Mouse (Mus musculus) embryonic facial prominence, embryonic 14.5 days (tissue): ENCODE data around the gene Dlgap4. TPM values are rescaled to one million over a fixed set of nuclear protein-coding genes. Genes with fewer than 3 reads are reported as not detected.

Source experiments
- ATAC-seq: fragments of 200-750 bp; cut with Nextera tagmentation; 2 replicates; pipeline ENCODE4 v1.8.0; 2017; ENCODE audit warnings: low read depth, moderate number of reproducible peaks, moderate TSS enrichment
- DNase-seq: peaks from one replicate; pipeline ENCODE4 v3.0.0-alpha.2; 2015; ENCODE audit warnings: low spot score
- H3K27ac ChIP-seq: fragments of 300-500 bp; sonication (generic); replicated peaks from 2 replicates; pipeline ENCODE4 v1.5.1; 2014; ENCODE audit warnings: low read depth, mild to moderate bottlenecking, low read length, moderate library complexity
- H3K27me3 ChIP-seq: fragments of 300-500 bp; sonication (generic); replicated peaks from 2 replicates; pipeline ENCODE4 v1.6.1; 2014; ENCODE audit warnings: low read length; ENCODE audit not compliant: control insufficient read depth, insufficient read depth
- H3K36me3 ChIP-seq: fragments of 300-500 bp; sonication (generic); 2 replicates; pipeline ENCODE4 v1.6.1; 2014; ENCODE audit warnings: low read length, mixed read lengths; ENCODE audit not compliant: control insufficient read depth, insufficient read depth
- H3K4me1 ChIP-seq: fragments of 300-500 bp; sonication (generic); 2 replicates; pipeline ENCODE4 v1.6.1; 2014; ENCODE audit warnings: antibody characterized with exemption, low read length; ENCODE audit not compliant: control insufficient read depth, insufficient read depth
- H3K4me2 ChIP-seq: fragments of 300-500 bp; sonication (generic); 2 replicates; pipeline ENCODE4 v1.6.1; 2014; ENCODE audit warnings: low read depth, mild to moderate bottlenecking, low read length, moderate library complexity, mixed read lengths
- H3K4me3 ChIP-seq: fragments of 300-500 bp; sonication (generic); 2 replicates; pipeline ENCODE4 v1.5.1; 2014; ENCODE audit warnings: low read depth, mild to moderate bottlenecking, low read length
- H3K9ac ChIP-seq: fragments of 300-500 bp; sonication (generic); 2 replicates; pipeline ENCODE4 v1.6.1; 2014; ENCODE audit warnings: low read depth, mild to moderate bottlenecking, low read length, moderate library complexity, mixed read lengths
- H3K9me3 ChIP-seq: fragments of 300-500 bp; sonication (generic); 2 replicates; pipeline ENCODE4 v1.6.1; 2016; ENCODE audit warnings: low read length; ENCODE audit not compliant: control insufficient read depth
- WGBS: fragments of 180-500 bp; shearing (Covaris S2); extraction: QIAGEN DNeasy Blood & Tissue Kit; methylation state at CpG from one replicate; pipeline ENCODE4 v1.1.7; 2014; 5-methylcytosine and 5-hydroxymethylcytosine counted together
- polyA plus RNA-seq: library from polyadenylated mRNA; unstranded; fragments of >200 nt; fragmentation: Nextera tagmentation; extraction: Ambion mirVana; gene quantifications from 2 replicates; pipeline ENCODE4 v1.2.1, GENCODE M21; 2014

Gene Dlgap4
- polyA plus RNA-seq, 1 experiment from 2014 or later, result 74.0 TPM

DNA sequence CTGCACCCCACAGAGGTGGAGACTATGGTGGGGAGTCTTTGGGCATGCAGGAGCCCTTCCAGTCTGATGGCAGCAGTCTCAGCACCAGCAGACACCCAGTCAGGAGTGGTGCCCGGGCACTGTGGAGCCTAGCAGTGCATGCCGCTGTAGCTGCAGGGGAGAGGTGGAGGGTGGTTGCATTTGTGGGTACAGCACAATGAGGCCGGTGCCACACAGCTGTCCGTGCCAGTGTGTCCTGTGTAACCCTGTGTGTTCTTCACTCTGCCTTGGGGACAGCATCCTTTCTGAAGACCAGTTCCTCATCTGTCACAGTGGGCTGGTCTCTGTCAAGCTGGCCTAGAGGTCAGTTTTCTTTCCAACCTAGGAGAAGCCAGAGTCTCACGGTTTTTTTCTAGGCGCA is 8.7 kb downstream of the Dlgap4 start:
- no peak for ATAC-seq

DNA sequence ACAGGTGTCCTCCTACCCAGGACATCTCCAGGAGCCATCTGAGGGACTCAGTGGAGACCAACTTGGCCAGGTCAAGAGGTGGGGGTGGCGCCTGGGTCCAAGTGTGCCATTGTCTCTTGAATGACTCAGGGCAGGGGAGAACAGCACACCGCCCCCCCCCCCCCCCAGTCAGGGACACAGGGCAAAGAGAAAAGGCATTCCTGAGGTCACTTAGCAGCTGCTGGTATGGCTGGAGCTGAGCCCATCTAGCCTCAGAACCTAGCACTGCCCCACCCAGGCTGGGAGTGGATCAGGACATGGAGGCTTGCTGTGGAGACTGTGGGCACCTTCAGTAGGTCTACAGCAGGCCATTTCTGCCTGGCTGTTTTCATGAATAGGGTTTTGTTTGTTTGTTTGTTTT is 9.7 kb downstream of the Dlgap4 start:
- WGBS, result 83% methylated on average over 2 of the region's 2 CpGs
- no peak for ATAC-seq

More for the DNA sequence above, 8.7 kb downstream of the Dlgap4 start:
- Histone ChIP-seq H3K36me3 (no peaks in the 10 kb centered on the region), H3K4me2 (no peak overlapping the region), H3K4me1 (0 out of 2 replicates have a peak, but pooled peaks cover 3% of the 10 kb centered on the region), H3K27ac (no peak overlapping the region), H3K9me3 (no peaks in the 10 kb centered on the region), H3K4me3 (no peak overlapping the region), H3K27me3 (peaks cover 15% of the 10 kb centered on the region), H3K9ac (no peak overlapping the region)
- WGBS, result 89% methylated on average over 6 of the region's 6 CpGs
- DNase-seq, result no peak

DNA sequence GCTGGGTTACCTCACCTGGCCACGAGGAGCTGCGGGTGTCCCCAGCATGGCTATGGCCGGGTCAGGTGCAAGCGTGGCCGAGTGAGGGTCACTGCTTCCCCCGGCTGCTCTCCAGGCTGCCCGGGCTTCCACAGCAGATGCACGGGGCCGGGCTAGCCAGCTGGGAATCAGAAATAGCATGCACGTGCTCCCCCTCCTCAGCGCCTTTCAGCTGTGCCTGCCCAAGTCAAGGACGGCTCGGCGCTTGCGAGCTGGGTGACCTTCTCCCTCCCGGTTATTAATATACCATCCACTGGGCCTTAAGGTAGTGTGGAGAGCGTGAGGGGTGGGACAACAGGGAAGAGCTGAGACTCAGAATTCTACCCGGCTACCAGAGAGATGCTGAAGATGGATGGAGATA is 11.8 kb downstream of the Dlgap4 start:
- ATAC-seq, result peak; percentile 65; the same call in 1 of the 2 replicates

More for the DNA sequence above, 9.7 kb downstream of the Dlgap4 start:
- Histone ChIP-seq H3K9me3 (no peaks in the 10 kb centered on the region), H3K36me3 (no peaks in the 10 kb centered on the region), H3K27me3 (peaks cover 6% of the 10 kb centered on the region; the same call in 1 of the 2 replicates), H3K4me3 (no peak overlapping the region), H3K9ac (no peak overlapping the region), H3K27ac (no peak overlapping the region), H3K4me1 (no peaks in the 10 kb centered on the region), H3K4me2 (no peak overlapping the region)
- DNase-seq, result no peak

DNA sequence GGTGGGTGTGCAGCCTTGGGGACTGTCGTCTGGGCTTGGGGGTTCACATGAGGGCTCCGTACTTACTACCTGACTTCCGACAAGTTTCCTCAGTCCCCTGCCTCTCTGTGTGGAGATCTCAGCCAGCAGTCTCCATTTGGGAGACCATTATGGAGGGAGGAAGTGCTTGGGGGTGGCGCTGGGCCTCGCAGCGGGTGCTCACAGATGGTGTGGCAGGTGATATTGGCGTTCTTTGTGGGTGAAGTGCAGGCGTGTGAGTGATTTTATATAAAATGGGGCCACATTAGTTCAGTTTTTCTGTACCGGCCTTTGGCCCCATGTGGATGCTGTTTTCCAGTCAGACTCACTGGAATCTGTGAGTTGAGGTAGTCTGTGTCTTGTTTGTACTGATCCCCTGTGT is 12.6 kb downstream of the Dlgap4 start:
- H3K9ac ChIP-seq, result no peak overlapping the region
- no peaks in the 10 kb centered on the region for H3K4me1 ChIP-seq
- H3K27me3 ChIP-seq, result no peaks in the 10 kb centered on the region
- WGBS, result 81% methylated on average over 9 of the region's 9 CpGs
- ATAC-seq (no peak), DNase-seq (no peak)
- no peak overlapping the region for H3K27ac ChIP-seq
- H3K36me3 ChIP-seq, result no peaks in the 10 kb centered on the region
- no peak overlapping the region for H3K4me3 ChIP-seq
- no peak overlapping the region for H3K4me2 ChIP-seq
- H3K9me3 ChIP-seq, result no peaks in the 10 kb centered on the region

More for the DNA sequence above, 11.8 kb downstream of the Dlgap4 start:
- H3K36me3 ChIP-seq, result no peaks in the 10 kb centered on the region
- WGBS, result 73% methylated on average over 16 of the region's 18 CpGs
- H3K9ac ChIP-seq, result no peak overlapping the region
- H3K4me2 ChIP-seq, result no peak overlapping the region
- H3K27ac ChIP-seq, result no peak overlapping the region
- no peaks in the 10 kb centered on the region for H3K9me3 ChIP-seq
- DNase-seq, result peak; percentile 13
- no peaks in the 10 kb centered on the region for H3K4me1 ChIP-seq
- H3K4me3 ChIP-seq, result no peak overlapping the region
- H3K27me3 ChIP-seq, result no peaks in the 10 kb centered on the region

DNA sequence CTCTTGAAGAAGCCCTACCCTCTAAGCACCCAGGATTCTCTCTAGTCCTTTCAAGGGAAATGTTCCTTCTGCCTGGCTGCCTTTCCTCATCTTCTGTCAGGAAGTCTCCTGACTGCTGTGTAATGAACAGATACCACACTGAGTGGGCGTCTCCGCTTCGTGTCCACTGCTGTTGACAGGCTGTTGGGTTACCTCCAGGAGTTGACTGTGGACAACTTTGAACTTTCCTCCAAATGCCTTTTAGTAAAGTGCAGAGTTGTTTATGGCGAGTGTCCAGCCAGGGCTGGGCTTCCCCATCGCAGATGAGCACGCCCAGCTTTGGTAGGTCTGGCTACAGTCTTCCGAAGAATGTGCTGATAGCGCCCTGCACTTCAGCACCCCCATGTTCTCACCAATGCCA is 13.0 kb downstream of the Dlgap4 start:
- Histone ChIP-seq H3K4me1 (no peaks in the 10 kb centered on the region), H3K27ac (no peak overlapping the region), H3K36me3 (no peaks in the 10 kb centered on the region), H3K4me2 (no peak overlapping the region), H3K4me3 (no peak overlapping the region), H3K27me3 (no peaks in the 10 kb centered on the region), H3K9me3 (no peaks in the 10 kb centered on the region), H3K9ac (no peak overlapping the region)
- WGBS, result 89% methylated on average over 8 of the region's 8 CpGs
- DNase-seq (peak; percentile 3), ATAC-seq (no peak)

DNA sequence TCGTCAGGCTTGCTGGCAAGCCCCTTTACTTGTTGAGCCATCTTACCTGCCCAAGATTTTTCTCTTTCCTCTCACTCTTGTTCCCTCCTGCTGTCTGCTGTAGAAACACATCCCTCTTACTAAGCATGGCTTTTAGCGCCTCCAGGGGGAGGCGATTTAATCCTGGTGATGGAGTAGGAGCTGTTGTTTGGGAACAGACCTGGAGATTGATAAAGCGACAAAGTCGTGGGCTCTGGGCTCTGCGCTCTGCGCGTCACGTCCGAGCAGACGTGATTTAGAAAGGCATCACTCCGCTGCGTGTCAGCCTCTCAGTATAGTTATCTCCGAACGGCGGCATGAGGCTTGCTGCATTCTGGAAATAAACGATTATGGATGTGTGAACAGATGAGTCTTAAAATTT is 14.4 kb downstream of the Dlgap4 start:
- Histone ChIP-seq H3K4me1 (no peaks in the 10 kb centered on the region), H3K27ac (no peak overlapping the region), H3K36me3 (no peaks in the 10 kb centered on the region), H3K27me3 (no peaks in the 10 kb centered on the region), H3K4me2 (no peak overlapping the region), H3K9ac (no peak overlapping the region), H3K9me3 (no peaks in the 10 kb centered on the region), H3K4me3 (no peak overlapping the region)
- DNase-seq (no peak), ATAC-seq (no peak)
- WGBS, result 77% methylated on average over 17 of the region's 17 CpGs

DNA sequence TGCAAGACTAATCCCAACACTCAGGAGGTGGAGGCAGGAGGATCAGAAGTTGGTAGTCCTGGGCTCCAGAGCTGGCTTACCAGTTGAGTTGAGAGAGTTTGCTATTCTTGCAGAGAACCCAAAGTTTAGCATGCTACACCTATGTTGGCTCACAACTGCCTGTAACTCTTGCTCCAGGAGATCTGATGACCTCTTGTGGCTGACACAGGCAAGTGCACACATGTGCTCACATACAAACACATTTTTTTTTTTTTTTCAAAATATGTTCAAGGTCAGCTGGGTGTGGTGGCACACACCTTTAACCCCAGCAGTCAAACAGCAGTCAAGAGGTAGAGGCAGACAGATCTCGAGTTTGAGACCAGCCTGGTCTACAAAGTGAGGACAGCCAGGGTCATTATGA is 16.8 kb downstream of the Dlgap4 start:
- WGBS, result 68% methylated on average over 1 of the region's 1 CpGs
- Histone ChIP-seq H3K9ac (no peak overlapping the region), H3K36me3 (no peaks in the 10 kb centered on the region), H3K27me3 (no peaks in the 10 kb centered on the region), H3K4me3 (no peak overlapping the region), H3K4me2 (no peak overlapping the region), H3K27ac (no peak overlapping the region), H3K4me1 (no peaks in the 10 kb centered on the region), H3K9me3 (no peaks in the 10 kb centered on the region)
- ATAC-seq, result no peak
- no peak for DNase-seq

DNA sequence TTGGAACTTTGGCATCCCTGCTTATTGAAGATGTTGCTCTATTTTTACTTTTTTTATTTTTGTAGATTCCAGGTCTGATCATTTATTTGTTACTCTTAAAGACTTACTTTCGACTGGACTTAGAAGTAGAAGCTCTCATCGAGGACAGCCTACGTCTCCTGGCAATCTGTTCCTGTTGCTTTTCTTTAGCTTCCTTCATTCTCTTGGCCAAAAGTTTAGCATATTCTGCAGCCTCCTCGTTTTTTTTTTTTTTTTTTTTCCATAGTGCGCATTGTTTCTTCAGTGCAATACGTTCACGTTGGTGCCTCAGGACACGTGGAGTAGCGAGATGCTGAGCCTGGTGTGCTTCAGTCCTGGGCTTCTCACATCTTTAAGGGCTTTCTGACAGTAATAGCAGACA is 19.2 kb downstream of the Dlgap4 start:
- H3K4me2 ChIP-seq, result no peak overlapping the region
- H3K36me3 ChIP-seq, result no peaks in the 10 kb centered on the region
- DNase-seq (no peak), ATAC-seq (no peak)
- no peak overlapping the region for H3K9ac ChIP-seq
- H3K4me1 ChIP-seq, result no peaks in the 10 kb centered on the region
- no peaks in the 10 kb centered on the region for H3K27me3 ChIP-seq
- no peaks in the 10 kb centered on the region for H3K9me3 ChIP-seq
- 86% methylated on average over 9 of the region's 9 CpGs for WGBS
- H3K27ac ChIP-seq, result no peak overlapping the region
- no peak overlapping the region for H3K4me3 ChIP-seq

DNA sequence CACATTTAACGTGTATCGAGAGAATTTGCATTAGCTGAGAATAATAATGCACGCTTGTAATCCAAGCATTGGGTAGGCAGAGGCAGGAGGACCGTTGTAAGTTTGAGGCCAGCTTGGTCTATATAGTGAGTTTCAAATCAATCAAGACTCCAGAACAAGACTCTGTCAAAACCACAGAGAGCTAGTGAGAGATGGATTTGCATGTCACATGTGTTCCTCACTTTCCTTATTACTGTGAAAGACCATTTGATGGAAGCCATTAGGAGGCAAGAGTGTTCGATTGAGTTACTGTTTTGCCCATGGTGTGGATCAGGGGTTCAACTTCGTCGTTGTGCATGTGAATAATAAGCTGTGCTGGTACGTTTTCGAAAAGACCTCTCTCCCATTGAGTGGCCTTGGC is 21.6 kb downstream of the Dlgap4 start:
- no peak for DNase-seq
- no peaks in the 10 kb centered on the region for H3K9me3 ChIP-seq
- 84% methylated on average over 9 of the region's 9 CpGs for WGBS
- H3K27me3 ChIP-seq, result no peaks in the 10 kb centered on the region
- H3K4me1 ChIP-seq, result no peaks in the 10 kb centered on the region
- no peak overlapping the region for H3K4me2 ChIP-seq
- no peak overlapping the region for H3K9ac ChIP-seq
- no peaks in the 10 kb centered on the region for H3K36me3 ChIP-seq
- ATAC-seq, result no peak
- no peak overlapping the region for H3K4me3 ChIP-seq
- no peak overlapping the region for H3K27ac ChIP-seq
